19 mouse cellular contexts compared by ENCODE assay signal in genomic region chr6:5099842-5100241, GRCm38 (mm10).
DNase-seq lines count a peak whose midpoint lies in the region; ATAC-seq lines count a peak whose summit lies in the region.
"Had no signal": no experiment of that assay in that cellular context is flagged by ENCODE, and none has a peak within 500 bp of the region (broad histone marks: within the 10 kb centered on the region; RNA-seq: fewer than 3 reads in every experiment).

No protein-coding gene starts in this region.

- H3K4me3 ChIP-seq in midbrain, embryonic 11.5 days (ENCODE audit: low read depth, low read length) = no peak overlapping the region
- no peak overlapping the region for H3K4me3 ChIP-seq in midbrain, embryonic 15.5 days
- no peak overlapping the region; the same call in 1 of the 2 replicates for H3K4me3 ChIP-seq in limb, embryonic 10.5 days
- H3K4me3 ChIP-seq: embryonic facial prominence, embryonic 15.5 days; erythroblast, embryonic 14.5 days; forebrain, embryonic 10.5 days; heart, embryonic 13.5 days had no signal

- no peaks in the 10 kb centered on the region for H3K36me3 ChIP-seq in midbrain, embryonic 11.5 days (ENCODE audit: control insufficient read depth, insufficient read depth, low read length)
- H3K36me3 ChIP-seq in midbrain, embryonic 15.5 days (replicated peaks) = no peaks in the 10 kb centered on the region
- H3K36me3 ChIP-seq in limb, embryonic 10.5 days = no peaks in the 10 kb centered on the region
- H3K36me3 ChIP-seq: embryonic facial prominence, embryonic 15.5 days; forebrain, embryonic 10.5 days had no signal

- H3K27ac ChIP-seq in midbrain, embryonic 11.5 days (ENCODE audit: low read depth, low read length) = no peak overlapping the region
- H3K27ac ChIP-seq in midbrain, embryonic 15.5 days = no peak overlapping the region
- H3K27ac ChIP-seq in limb, embryonic 10.5 days = peak overlapping the region; percentile 75
- H3K27ac ChIP-seq: embryonic facial prominence, embryonic 15.5 days; forebrain, embryonic 10.5 days; heart, embryonic 13.5 days had no signal

- H3K4me1 ChIP-seq in midbrain, embryonic 11.5 days (ENCODE audit: control insufficient read depth, insufficient read depth, low read length) = no peaks in the 10 kb centered on the region
- no peaks in the 10 kb centered on the region for H3K4me1 ChIP-seq in midbrain, embryonic 15.5 days
- peaks cover 82% of the 10 kb centered on the region for H3K4me1 ChIP-seq in limb, embryonic 10.5 days
- H3K4me1 ChIP-seq: embryonic facial prominence, embryonic 15.5 days had no signal

- H3K4me2 ChIP-seq in midbrain, embryonic 11.5 days = no peak overlapping the region
- H3K4me2 ChIP-seq in midbrain, embryonic 15.5 days = no peak overlapping the region
- H3K4me2 ChIP-seq: embryonic facial prominence, embryonic 15.5 days; heart, embryonic 13.5 days had no signal

- intact Hi-C loops in left cerebral cortex, postnatal 4 days (cut with DNase I) = no loop called here

- ATAC-seq in midbrain, embryonic 11.5 days (ENCODE audit: low FRiP score) = no peak
- ATAC-seq in midbrain, embryonic 15.5 days (replicated peaks) = no peak
- ATAC-seq: activated CD4-positive, CD25-positive, alpha-beta regulatory T cell, adult 4 months; forebrain, embryonic 14.5 days; Patski had no signal

- H3K9me3 ChIP-seq in midbrain, embryonic 11.5 days (ENCODE audit: control insufficient read depth, low read length) = no peaks in the 10 kb centered on the region
- no peaks in the 10 kb centered on the region for H3K9me3 ChIP-seq in midbrain, embryonic 15.5 days
- H3K9me3 ChIP-seq in limb, embryonic 10.5 days (replicated peaks) = no peaks in the 10 kb centered on the region
- H3K9me3 ChIP-seq: embryonic facial prominence, embryonic 15.5 days; forebrain, embryonic 10.5 days; heart, embryonic 13.5 days had no signal

- DNase-seq in midbrain, embryonic 11.5 days (ENCODE audit: low spot score, missing footprints) = peak; percentile 69
- DNase-seq in forelimb bud, embryonic 11.5 days (ENCODE audit: low read depth, low spot score) = peak; percentile 58
- DNase-seq in limb, embryonic 10.5 days (ENCODE audit: low spot score) = no peak
- no peak for DNase-seq in left cerebral cortex, postnatal 4 days
- no peak for DNase-seq in ovary, adult 18-20 months (ENCODE audit: low spot score)
- DNase-seq: adrenal gland, postnatal 14 days; cerebellum, adult 18-20 months; cerebellum, postnatal 10 days; gastrocnemius, postnatal 36 days; heart, postnatal 36 days had no signal

- H3K9ac ChIP-seq in midbrain, embryonic 11.5 days (ENCODE audit: low read length) = no peak overlapping the region
- no peak overlapping the region for H3K9ac ChIP-seq in midbrain, embryonic 15.5 days
- H3K9ac ChIP-seq: embryonic facial prominence, embryonic 15.5 days; heart, embryonic 13.5 days had no signal

- 81% methylated on average over 8 of the region's 8 CpGs for WGBS in midbrain, embryonic 11.5 days
- WGBS in midbrain, embryonic 15.5 days = 84% methylated on average over 8 of the region's 8 CpGs
- 17% methylated on average over 8 of the region's 8 CpGs for WGBS in limb, embryonic 10.5 days

- no peaks in the 10 kb centered on the region for H3K27me3 ChIP-seq in midbrain, embryonic 11.5 days (ENCODE audit: control insufficient read depth, insufficient read depth, low read length)
- no peaks in the 10 kb centered on the region for H3K27me3 ChIP-seq in midbrain, embryonic 15.5 days (replicated peaks)
- H3K27me3 ChIP-seq in limb, embryonic 10.5 days (ENCODE audit: low read depth, poor library complexity, severe bottlenecking) = no peaks in the 10 kb centered on the region
- H3K27me3 ChIP-seq: CH12.LX; embryonic facial prominence, embryonic 15.5 days; heart, embryonic 13.5 days; Patski had no signal

Comparison
In these comparisons a context has a peak if more than half of its experiments do, and no peak if none do; other contexts are left out.
1. DNase-seq: peak in midbrain, embryonic 11.5 days (single experiment) and forelimb bud, embryonic 11.5 days (single experiment); none in limb, embryonic 10.5 days (single experiment), left cerebral cortex, postnatal 4 days (single experiment) and ovary, adult 18-20 months (single experiment).